Mouse (Mus musculus) hindbrain, embryonic 12.5 days (tissue): ENCODE results near the gene Iqsec2. TPM values are rescaled to one million over a fixed set of nuclear protein-coding genes. Genes with fewer than 3 reads are reported as not detected.

ENCODE experiments used
- ATAC-seq: fragments of 200-750 bp; cut with Nextera tagmentation; 2 replicates; pipeline ENCODE4 v1.8.0; 2017; ENCODE audit warnings: moderate TSS enrichment; ENCODE audit not compliant: low FRiP score
- H3K27ac ChIP-seq: fragments of 300-500 bp; sonication (generic); 2 replicates; pipeline ENCODE4 v1.5.1; 2016; ENCODE audit warnings: mild to moderate bottlenecking
- H3K27me3 ChIP-seq: fragments of 300-500 bp; sonication (generic); 2 replicates; pipeline ENCODE4 v1.6.1; 2016; ENCODE audit warnings: mild to moderate bottlenecking
- H3K36me3 ChIP-seq: fragments of 300-500 bp; sonication (generic); 2 replicates; pipeline ENCODE4 v1.6.1; 2016; ENCODE audit warnings: mild to moderate bottlenecking
- H3K4me1 ChIP-seq: fragments of 300-500 bp; sonication (generic); 2 replicates; pipeline ENCODE4 v1.6.1; 2016
- H3K4me2 ChIP-seq: fragments of 300-500 bp; sonication (generic); replicated peaks from 2 replicates; pipeline ENCODE4 v1.6.1; 2016; ENCODE audit warnings: mild to moderate bottlenecking
- H3K4me3 ChIP-seq: fragments of 300-500 bp; sonication (generic); 2 replicates; pipeline ENCODE4 v1.5.1; 2016; ENCODE audit warnings: mild to moderate bottlenecking
- H3K9ac ChIP-seq: fragments of 300-500 bp; sonication (generic); 2 replicates; pipeline ENCODE4 v1.6.1; 2016; ENCODE audit warnings: mild to moderate bottlenecking, moderate library complexity
- H3K9me3 ChIP-seq: fragments of 300-500 bp; sonication (generic); replicated peaks from 2 replicates; pipeline ENCODE4 v1.6.1; 2016; ENCODE audit warnings: mild to moderate bottlenecking
- WGBS: fragments of 180-500 bp; shearing (Covaris S2); methylation state at CpG from one replicate; pipeline ENCODE4 v1.1.7; 2016; 5-methylcytosine and 5-hydroxymethylcytosine counted together
- polyA plus RNA-seq: library from polyadenylated mRNA; unstranded; fragments of >200 nt; fragmentation: Nextera tagmentation; extraction: Ambion mirVana; gene quantifications from 2 replicates; pipeline ENCODE4 v1.2.1, GENCODE M21; 2016

Iqsec2 gene
- polyA plus RNA-seq, 1 experiment from 2014 or later: 3.1 TPM

DNA sequence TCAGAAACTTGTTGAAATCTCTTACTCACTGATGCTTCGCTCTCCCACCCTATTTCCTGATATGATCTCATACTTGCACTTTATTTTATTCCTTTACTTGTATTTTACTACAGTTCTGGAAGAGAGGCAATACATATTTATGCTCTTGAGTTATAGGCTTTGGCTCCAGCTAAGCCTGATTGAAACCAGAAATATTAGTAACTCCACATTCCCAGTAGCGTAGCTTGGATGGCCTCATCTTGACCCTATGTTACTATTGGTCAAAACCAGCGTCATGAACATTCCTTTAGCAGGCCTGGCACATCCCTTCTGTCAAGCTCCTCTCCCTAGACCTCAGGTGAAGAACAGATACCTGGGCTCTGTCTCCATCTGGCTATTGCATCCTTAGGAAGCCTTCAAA is 14.2 kb downstream of the Iqsec2 start:
- Histone ChIP-seq H3K36me3 (no peaks in the 10 kb centered on the region), H3K4me2 (no peak overlapping the region), H3K4me1 (no peaks in the 10 kb centered on the region), H3K9me3 (no peaks in the 10 kb centered on the region), H3K27me3 (peaks cover 70% of the 10 kb centered on the region), H3K27ac (no peak overlapping the region), H3K9ac (no peak overlapping the region), H3K4me3 (no peak overlapping the region)
- 84% methylated on average over 3 of the region's 3 CpGs for WGBS
- no peak for ATAC-seq

DNA sequence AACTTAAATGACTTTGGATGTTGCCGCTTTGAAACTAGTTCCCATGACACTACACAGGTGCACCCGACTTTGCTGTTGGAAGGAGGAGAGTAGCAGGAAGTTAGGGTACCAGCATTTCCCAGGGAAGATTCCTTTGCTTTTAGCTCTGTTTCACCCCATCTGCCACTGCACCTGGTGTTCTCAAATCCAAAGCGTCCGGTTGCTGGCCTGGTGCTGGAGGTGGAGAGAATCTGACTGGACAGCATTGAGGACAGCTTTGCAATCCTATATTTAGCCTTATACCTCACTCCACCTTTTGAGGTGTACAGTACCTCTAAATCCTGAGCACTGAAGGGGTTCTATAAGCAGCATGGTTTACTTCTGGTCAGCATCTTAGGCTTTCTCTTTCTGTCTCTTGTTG is 17.3 kb downstream of the Iqsec2 start:
- Histone ChIP-seq H3K27me3 (peaks cover 74% of the 10 kb centered on the region), H3K27ac (no peak overlapping the region), H3K9me3 (no peaks in the 10 kb centered on the region), H3K36me3 (no peaks in the 10 kb centered on the region), H3K4me1 (no peaks in the 10 kb centered on the region), H3K9ac (no peak overlapping the region), H3K4me3 (no peak overlapping the region), H3K4me2 (no peak overlapping the region)
- ATAC-seq: no peak
- 91% methylated on average over 4 of the region's 4 CpGs for WGBS

DNA sequence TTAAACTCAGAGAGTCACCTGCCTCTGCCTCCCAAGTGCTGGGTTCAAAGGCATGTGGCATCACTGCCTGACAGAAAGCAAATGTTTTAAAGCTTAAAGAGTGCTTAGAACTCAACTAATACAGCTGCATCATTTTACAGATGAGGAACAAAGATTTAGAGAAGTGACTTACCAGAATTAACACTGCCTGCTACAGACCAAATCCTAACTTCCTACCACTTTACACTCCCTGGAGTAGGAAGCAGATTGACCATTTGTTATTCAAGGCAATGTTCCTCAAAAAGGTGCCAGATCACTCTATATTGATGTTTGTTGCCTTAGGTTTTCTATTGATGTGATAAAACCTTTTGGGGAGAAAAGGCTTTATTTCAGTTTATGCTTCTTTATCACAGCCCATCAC is 20.0 kb downstream of the Iqsec2 start:
- Histone ChIP-seq H3K9ac (no peak overlapping the region), H3K27me3 (peaks cover 79% of the 10 kb centered on the region), H3K4me1 (no peaks in the 10 kb centered on the region), H3K4me3 (no peak overlapping the region), H3K27ac (no peak overlapping the region), H3K36me3 (no peaks in the 10 kb centered on the region), H3K9me3 (no peaks in the 10 kb centered on the region), H3K4me2 (no peak overlapping the region)
- ATAC-seq: no peak

DNA sequence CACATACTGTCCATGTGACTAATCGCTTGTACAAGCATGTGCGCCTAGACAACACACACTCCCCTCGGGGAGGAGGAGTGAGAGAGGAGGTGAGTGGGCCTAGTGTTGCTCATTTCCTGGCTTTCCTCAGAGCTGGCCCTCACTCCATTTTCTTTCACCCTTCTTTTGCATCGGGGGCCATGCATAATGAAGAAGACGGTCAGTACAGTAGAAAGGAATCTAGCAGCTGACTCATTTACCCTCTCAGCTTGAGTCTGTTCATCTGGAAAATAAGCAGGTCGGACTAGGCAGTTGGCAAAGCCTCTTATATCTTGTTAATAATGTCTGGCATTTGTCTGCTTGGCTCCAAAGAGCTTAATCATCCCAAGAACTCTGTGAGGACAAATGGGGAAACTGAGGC is 22.1 kb downstream of the Iqsec2 start:
- WGBS: 82% methylated on average over 6 of the region's 6 CpGs
- no peak overlapping the region for H3K4me3 ChIP-seq
- no peaks in the 10 kb centered on the region for H3K9me3 ChIP-seq
- peaks cover 85% of the 10 kb centered on the region for H3K27me3 ChIP-seq
- H3K4me2 ChIP-seq: no peak overlapping the region
- H3K36me3 ChIP-seq: no peaks in the 10 kb centered on the region
- no peak overlapping the region for H3K27ac ChIP-seq
- peaks cover 5% of the 10 kb centered on the region for H3K4me1 ChIP-seq
- H3K9ac ChIP-seq: no peak overlapping the region
- no peak for ATAC-seq

DNA sequence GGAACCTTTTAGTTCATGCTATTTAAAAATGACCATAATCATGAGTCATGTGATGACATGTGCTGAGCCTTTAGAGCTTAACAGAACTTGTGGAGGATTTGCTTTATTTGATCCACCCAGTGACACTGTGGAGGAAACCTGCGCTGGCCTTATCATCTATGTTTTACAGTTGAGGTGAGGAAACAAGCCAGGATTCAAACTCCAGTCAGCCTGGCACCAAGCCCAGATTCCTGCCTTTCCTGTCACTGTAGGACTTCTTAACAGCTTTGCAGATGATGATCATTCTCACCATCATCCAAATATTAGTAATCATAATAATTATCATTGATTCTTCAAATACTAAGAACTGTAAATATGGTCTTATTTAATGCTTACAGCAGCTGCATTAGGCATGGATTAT is 24.5 kb downstream of the Iqsec2 start:
- Histone ChIP-seq H3K4me2 (no peak overlapping the region), H3K27me3 (peaks cover 90% of the 10 kb centered on the region), H3K4me3 (no peak overlapping the region), H3K27ac (no peak overlapping the region), H3K9ac (no peak overlapping the region), H3K36me3 (no peaks in the 10 kb centered on the region), H3K4me1 (peaks cover 18% of the 10 kb centered on the region), H3K9me3 (no peaks in the 10 kb centered on the region)
- 83% methylated on average over 1 of the region's 1 CpGs for WGBS
- no peak for ATAC-seq

DNA sequence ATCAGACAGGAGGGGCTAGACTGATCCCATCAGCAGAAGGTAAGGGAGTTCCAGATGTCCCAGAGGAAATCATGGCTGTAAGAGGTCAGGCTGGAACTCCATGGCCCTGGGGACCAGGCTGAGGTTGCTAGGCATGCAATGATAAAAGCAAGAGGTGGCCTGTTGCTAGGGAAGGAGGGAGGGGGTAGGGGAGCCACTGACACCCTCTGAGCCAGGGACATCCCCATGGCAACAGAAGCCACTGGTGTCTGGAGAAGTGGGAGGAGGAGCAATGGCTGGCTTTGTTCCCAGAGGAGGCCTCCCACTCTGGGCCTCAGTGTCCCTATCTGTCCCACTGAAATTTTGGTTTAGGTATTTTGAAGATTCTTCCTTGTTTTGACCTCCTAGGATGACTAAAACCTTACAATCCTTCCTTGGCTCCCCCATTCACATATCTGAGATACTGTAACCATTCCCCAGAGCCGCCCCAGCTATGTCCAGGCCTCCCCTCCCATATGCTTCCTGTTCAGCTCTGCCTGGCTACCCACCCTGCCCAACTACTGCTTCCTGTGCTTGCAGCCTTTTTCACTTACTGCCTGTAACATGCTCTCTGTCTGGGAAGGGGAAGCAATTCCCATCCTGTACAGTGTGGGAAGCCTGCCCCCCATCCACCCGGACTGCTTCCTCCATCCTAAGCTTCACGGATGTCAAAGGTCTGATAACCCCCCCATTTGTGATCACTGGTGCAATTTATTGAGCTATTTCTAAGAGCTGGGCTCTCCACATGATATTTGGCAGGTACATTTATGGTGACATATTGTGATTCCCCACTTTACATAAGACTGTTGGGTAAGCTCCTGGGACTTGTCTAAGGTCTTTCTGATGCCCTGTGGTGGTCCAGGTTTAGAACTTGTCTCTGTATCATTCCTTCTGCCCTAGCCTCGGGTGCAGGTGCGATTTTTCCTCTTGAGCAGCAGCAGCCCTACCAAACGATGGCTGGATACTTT is 27.3 kb downstream of the Iqsec2 start:
- Histone ChIP-seq H3K4me1 (peaks cover 18% of the 10 kb centered on the region), H3K9ac (no peak overlapping the region), H3K27me3 (peaks cover 78% of the 10 kb centered on the region), H3K27ac (peak overlapping the region; percentile 30; the same call in 1 of the 2 replicates), H3K9me3 (no peaks in the 10 kb centered on the region), H3K4me3 (no peak overlapping the region), H3K4me2 (no peak overlapping the region), H3K36me3 (no peaks in the 10 kb centered on the region)
- WGBS: 76% methylated on average over 6 of the region's 6 CpGs
- peak; percentile 92 for ATAC-seq

DNA sequence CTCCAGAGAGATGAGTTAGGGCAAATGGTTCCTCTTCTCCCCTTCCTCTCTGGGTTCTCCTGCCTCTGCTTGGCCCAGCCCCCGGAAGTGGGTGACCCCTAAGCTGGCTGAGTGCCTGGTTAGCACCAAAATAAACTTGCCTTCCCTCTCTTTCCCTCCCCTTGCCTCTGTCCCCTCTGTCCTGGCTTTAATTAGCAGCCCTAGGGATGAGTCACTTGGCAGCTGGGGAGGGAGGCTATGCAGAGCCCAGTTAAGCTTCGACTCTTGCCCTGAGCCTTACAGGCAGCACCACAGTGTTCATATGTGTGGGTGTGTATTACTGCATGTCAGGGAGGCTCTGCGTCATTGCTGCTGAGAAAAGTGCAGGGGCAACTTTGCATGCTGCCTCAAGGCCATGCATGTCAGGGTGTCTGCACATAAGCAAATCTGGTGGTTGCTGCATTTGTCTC is 28.4 kb downstream of the Iqsec2 start:
- H3K9me3 ChIP-seq: no peaks in the 10 kb centered on the region
- no peak overlapping the region for H3K4me3 ChIP-seq
- peaks cover 18% of the 10 kb centered on the region for H3K4me1 ChIP-seq
- H3K4me2 ChIP-seq: no peak overlapping the region
- no peak overlapping the region for H3K27ac ChIP-seq
- 55% methylated on average over 3 of the region's 3 CpGs for WGBS
- no peak overlapping the region for H3K9ac ChIP-seq
- H3K27me3 ChIP-seq: peaks cover 77% of the 10 kb centered on the region
- no peaks in the 10 kb centered on the region for H3K36me3 ChIP-seq
- ATAC-seq: no peak

DNA sequence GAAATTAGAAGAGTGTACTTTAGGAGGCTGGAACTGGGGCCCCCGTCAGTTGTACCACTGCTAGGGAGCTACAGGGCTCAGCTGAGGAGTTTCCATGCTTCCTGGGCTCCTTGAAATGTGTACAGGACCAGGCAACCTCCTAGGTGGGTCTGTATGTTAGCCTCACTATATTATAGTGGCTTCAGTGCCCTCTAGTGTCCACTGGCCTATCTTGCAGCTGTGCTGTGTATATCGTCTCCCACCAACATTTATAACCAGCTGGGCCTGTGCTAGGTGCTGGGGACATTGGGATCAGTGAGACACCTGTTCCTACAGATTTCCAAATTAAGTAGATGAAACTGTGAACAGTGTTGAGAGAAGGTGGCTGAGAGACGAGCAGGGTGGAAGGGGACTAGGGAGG is 31.2 kb downstream of the Iqsec2 start:
- no peaks in the 10 kb centered on the region for H3K9me3 ChIP-seq
- peak; percentile 59; the same call in 1 of the 2 replicates for ATAC-seq
- H3K27ac ChIP-seq: no peak overlapping the region
- no peak overlapping the region for H3K9ac ChIP-seq
- H3K4me1 ChIP-seq: peaks cover 18% of the 10 kb centered on the region
- WGBS: 38% methylated on average over 3 of the region's 3 CpGs
- peaks cover 79% of the 10 kb centered on the region for H3K27me3 ChIP-seq
- no peaks in the 10 kb centered on the region for H3K36me3 ChIP-seq
- H3K4me3 ChIP-seq: no peak overlapping the region
- no peak overlapping the region for H3K4me2 ChIP-seq

DNA sequence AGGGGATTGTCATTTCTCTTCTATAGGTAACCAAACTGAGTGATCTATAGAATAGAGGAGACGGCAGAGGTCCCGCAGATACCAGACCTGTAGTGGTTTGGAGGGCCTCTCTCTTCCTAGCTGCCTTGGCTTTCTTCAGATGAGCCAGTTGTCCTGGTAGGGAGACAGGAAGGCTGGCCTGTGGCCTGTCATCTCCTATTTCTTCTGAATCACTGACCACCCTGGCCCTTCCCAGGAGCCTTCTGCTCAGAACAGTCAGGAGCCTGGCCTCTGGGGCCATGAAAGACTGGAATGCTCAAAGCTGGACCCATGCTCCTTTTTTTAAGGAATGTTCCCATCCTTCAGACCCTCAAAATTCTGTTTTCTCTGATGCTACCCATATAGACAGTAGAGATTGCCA is 33.8 kb downstream of the Iqsec2 start:
- 93% methylated on average over 2 of the region's 2 CpGs for WGBS
- Histone ChIP-seq H3K9me3 (no peaks in the 10 kb centered on the region), H3K4me1 (no peaks in the 10 kb centered on the region), H3K36me3 (no peaks in the 10 kb centered on the region), H3K9ac (no peak overlapping the region), H3K4me3 (no peak overlapping the region), H3K27me3 (peaks cover 79% of the 10 kb centered on the region), H3K4me2 (no peak overlapping the region), H3K27ac (no peak overlapping the region)
- no peak for ATAC-seq

DNA sequence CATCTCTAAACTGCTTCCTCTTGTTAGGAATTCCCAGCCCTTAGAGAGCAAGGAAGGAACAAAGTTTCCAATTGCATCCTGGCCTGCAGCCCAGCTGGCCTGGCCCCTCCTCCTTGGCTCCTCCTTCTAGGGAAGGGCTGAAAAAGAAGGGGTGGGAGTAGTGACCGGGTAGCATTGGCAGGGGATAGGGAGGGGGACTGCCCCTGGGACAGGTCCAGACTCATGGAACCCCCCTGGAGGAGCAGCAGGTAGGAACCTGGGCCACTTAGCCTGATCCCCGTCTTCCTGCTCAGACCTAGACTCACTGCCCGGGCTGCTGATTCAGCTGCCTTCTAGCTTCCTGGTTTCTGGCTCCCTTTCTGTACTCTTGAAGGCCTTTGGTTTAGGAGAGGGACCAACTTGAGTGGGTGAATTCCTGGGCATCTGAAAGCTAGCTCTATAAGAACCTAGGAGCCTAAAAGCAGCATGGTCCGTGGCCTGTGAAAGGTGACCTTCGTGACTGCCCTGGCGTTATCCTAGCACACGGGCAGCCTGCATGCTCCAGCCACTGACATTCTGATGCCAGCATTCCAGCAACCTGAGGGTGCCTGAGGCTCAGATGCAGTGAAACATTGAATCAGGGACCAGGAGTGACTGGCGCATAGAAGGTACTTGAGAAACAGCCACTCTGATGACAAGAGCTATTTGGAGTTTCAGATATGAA is 34.9 kb downstream of the Iqsec2 start:
- H3K9ac ChIP-seq: no peak overlapping the region
- peak overlapping the region; percentile 30; the same call in 1 of the 2 replicates for H3K4me2 ChIP-seq
- peaks cover 73% of the 10 kb centered on the region for H3K27me3 ChIP-seq
- no peaks in the 10 kb centered on the region for H3K4me1 ChIP-seq
- 58% methylated on average over 8 of the region's 8 CpGs for WGBS
- no peaks in the 10 kb centered on the region for H3K36me3 ChIP-seq
- H3K4me3 ChIP-seq: no peak overlapping the region
- H3K9me3 ChIP-seq: no peaks in the 10 kb centered on the region
- H3K27ac ChIP-seq: no peak overlapping the region
- ATAC-seq: no peak

DNA sequence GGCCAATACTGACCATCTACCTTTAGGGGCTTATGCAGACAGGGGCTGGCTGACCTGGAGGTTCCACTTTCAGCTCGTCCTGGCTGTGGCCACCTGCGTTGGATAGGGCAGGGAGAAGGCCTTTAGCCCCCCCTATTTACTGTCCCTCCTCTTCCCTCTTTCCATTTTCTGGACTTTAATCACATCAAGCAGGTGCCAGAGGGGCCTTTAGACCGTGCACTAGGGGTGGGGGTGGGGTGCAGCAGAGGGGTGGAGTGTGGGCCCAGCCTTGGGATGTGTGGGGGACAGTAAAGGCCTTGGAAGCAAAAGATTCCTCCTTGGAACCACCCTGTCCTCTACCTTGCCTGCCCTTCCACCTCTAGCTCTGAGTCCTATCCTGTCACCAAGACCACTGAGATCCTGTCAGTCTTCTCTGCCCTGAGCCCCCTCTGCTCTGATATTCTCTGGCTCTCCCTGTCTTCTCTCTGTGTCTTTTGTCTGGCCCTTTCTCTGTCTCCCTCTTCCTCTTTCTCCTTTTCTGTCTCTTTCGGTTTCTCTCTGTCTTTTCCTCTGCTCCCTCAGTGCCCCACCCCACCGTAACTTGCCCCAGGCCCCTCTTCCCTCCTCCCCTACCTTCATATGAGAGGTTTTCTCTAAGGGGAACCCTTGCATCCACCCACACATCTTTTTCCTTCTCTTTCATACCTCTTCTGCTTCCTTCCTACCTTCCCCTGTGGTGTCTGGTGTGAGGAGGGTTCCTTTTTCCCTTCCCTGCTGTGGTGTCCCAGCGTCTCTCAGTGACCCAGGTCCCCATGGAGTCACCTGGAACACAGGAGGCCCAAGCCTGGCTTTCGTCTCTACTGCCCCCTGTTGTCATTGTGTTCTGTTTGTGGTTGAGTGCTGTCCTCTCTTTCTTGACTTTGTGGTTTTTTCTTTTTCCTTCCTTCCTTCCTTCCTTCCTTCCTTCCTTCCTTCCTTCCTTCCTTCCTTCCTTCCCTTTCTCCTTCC is 35.9 kb downstream of the Iqsec2 start:
- Histone ChIP-seq H3K9me3 (no peaks in the 10 kb centered on the region), H3K27me3 (peaks cover 73% of the 10 kb centered on the region), H3K27ac (no peak overlapping the region), H3K4me1 (no peaks in the 10 kb centered on the region), H3K9ac (no peak overlapping the region), H3K4me2 (no peak overlapping the region), H3K4me3 (no peak overlapping the region), H3K36me3 (no peaks in the 10 kb centered on the region)
- WGBS: 58% methylated on average over 7 of the region's 7 CpGs
- ATAC-seq: no peak

DNA sequence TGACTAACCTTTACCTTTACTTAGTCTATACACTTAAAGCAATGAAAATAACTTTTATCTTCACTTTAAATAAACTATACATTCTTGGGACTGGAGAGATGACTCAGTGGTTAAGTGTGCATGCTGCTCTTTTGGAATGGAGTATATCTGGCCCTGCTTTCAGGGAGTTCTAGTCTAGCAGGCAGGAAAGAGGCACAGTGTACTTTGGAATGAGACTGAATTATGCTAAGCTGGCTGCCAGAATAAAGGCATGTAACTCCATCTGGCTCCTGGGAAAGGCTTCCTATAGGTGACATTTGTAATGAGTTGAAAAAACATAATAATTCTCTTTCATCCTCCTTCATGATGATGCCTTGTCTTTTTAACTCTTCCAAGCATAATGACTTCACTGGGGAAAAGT is 43.1 kb downstream of the Iqsec2 start:
- Histone ChIP-seq H3K9ac (no peak overlapping the region), H3K9me3 (no peaks in the 10 kb centered on the region), H3K4me1 (no peaks in the 10 kb centered on the region), H3K4me2 (no peak overlapping the region), H3K4me3 (no peak overlapping the region), H3K27ac (no peak overlapping the region), H3K27me3 (peaks cover 72% of the 10 kb centered on the region), H3K36me3 (no peaks in the 10 kb centered on the region)
- ATAC-seq: no peak
